Mouse (Mus musculus) limb, embryonic 15.5 days (tissue): ENCODE results near the gene Mkrn3. TPM values are rescaled to one million over a fixed set of nuclear protein-coding genes. Genes with fewer than 3 reads are reported as not detected.

Experiments
- ATAC-seq: fragments of 200-750 bp; cut with Nextera tagmentation; 2 replicates; pipeline ENCODE4 v1.8.0; 2017; ENCODE audit warnings: low read depth, moderate TSS enrichment; ENCODE audit not compliant: insufficient number of reproducible peaks, low FRiP score, low TSS enrichment
- H3K27ac ChIP-seq: fragments of 300-500 bp; sonication (generic); 2 replicates; pipeline ENCODE4 v1.5.1; 2015; ENCODE audit warnings: moderate library complexity, mild to moderate bottlenecking, inconsistent platforms
- H3K27me3 ChIP-seq: fragments of 300-500 bp; sonication (generic); 2 replicates; pipeline ENCODE4 v1.6.1; 2015; ENCODE audit warnings: inconsistent platforms
- H3K36me3 ChIP-seq: fragments of 300-500 bp; sonication (generic); 2 replicates; pipeline ENCODE4 v1.6.1; 2015; ENCODE audit warnings: inconsistent platforms
- H3K4me1 ChIP-seq: fragments of 300-500 bp; sonication (generic); 2 replicates; pipeline ENCODE4 v1.6.1; 2015; ENCODE audit warnings: inconsistent platforms
- H3K4me2 ChIP-seq: fragments of 300-500 bp; sonication (generic); 2 replicates; pipeline ENCODE4 v1.6.1; 2015; ENCODE audit warnings: mild to moderate bottlenecking, inconsistent platforms
- H3K4me3 ChIP-seq: fragments of 300-500 bp; sonication (generic); 2 replicates; pipeline ENCODE4 v1.5.1; 2015; ENCODE audit warnings: mild to moderate bottlenecking, inconsistent platforms
- H3K9ac ChIP-seq: fragments of 300-500 bp; sonication (generic); 2 replicates; pipeline ENCODE4 v1.6.1; 2015; ENCODE audit warnings: inconsistent platforms
- H3K9me3 ChIP-seq: fragments of 300-500 bp; sonication (generic); 2 replicates; pipeline ENCODE4 v1.6.1; 2016; ENCODE audit warnings: inconsistent platforms
- WGBS: fragments of 180-500 bp; shearing (Covaris S2); methylation state at CpG from one replicate; pipeline ENCODE4 v1.1.7; 2015; 5-methylcytosine and 5-hydroxymethylcytosine counted together
- polyA plus RNA-seq: library from polyadenylated mRNA; unstranded; fragments of >200 nt; fragmentation: Nextera tagmentation; extraction: Ambion mirVana; gene quantifications from 2 replicates; pipeline ENCODE4 v1.2.1, GENCODE M21; 2015

Mkrn3 gene
- polyA plus RNA-seq, 1 experiment from 2014 or later, result 6.5 TPM

- Histone ChIP-seq H3K4me2 (0 out of 2 replicates have a peak overlapping the region, but pooled peaks have one; percentile 30), H3K4me1 (peaks cover 12% of the 10 kb centered on the region), H3K4me3 (peak overlapping the region; percentile 66; the same call in 1 of the 2 replicates), H3K27ac (no peak overlapping the region), H3K27me3 (no peaks in the 10 kb centered on the region), H3K36me3 (no peaks in the 10 kb centered on the region), H3K9ac (no peak overlapping the region), H3K9me3 (0 out of 2 replicates have a peak, but pooled peaks cover 6% of the 10 kb centered on the region)
- ATAC-seq, result no peak
- 69% methylated on average over 6 of the region's 6 CpGs for WGBS
These were observed 627 bp upstream of the Mkrn3 start for GRCm38 (mm10) chr7:62420566-62420965.

GRCm38 (mm10) chr7:62419105-62419492, 840 bp downstream of the Mkrn3 start:
- Histone ChIP-seq H3K36me3 (no peaks in the 10 kb centered on the region), H3K27me3 (no peaks in the 10 kb centered on the region), H3K9ac (peak overlapping the region; percentile 63), H3K4me1 (peaks cover 12% of the 10 kb centered on the region), H3K4me2 (peak overlapping the region; percentile 69), H3K4me3 (peak overlapping the region; percentile 66), H3K27ac (0 out of 2 replicates have a peak overlapping the region, but pooled peaks have one; percentile 22), H3K9me3 (0 out of 2 replicates have a peak, but pooled peaks cover 6% of the 10 kb centered on the region)
- ATAC-seq, result no peak
- 62% methylated on average over 17 of the region's 17 CpGs for WGBS

DNA sequence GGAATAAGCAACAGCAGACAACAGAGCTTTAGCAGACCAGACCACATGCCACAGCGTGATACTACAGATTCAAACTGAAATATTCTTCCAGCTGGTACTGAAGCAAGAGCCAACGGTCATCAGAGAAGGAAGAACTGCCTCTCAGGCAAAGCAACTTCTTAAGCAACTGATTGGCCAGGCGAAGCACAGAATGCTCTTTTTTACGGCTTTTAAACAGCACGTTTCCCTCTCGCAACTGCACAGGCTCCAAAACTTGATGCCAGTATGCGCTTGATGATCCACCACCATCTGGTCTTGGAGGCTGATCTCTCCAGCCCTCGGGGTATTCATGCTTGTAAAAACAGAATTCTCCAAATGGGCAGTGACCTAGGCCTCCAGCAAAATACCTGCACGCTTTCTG, 1.6 kb downstream of the Mkrn3 start:
- H3K27ac ChIP-seq, result no peak overlapping the region
- H3K9me3 ChIP-seq, result 0 out of 2 replicates have a peak, but pooled peaks cover 6% of the 10 kb centered on the region
- no peak overlapping the region for H3K9ac ChIP-seq
- H3K4me2 ChIP-seq, result peak overlapping the region; percentile 69
- H3K4me1 ChIP-seq, result peaks cover 12% of the 10 kb centered on the region
- H3K36me3 ChIP-seq, result no peaks in the 10 kb centered on the region
- no peaks in the 10 kb centered on the region for H3K27me3 ChIP-seq
- WGBS, result 70% methylated on average over 9 of the region's 9 CpGs
- H3K4me3 ChIP-seq, result peak overlapping the region; percentile 66; the same call in 1 of the 2 replicates
- ATAC-seq, result no peak

DNA sequence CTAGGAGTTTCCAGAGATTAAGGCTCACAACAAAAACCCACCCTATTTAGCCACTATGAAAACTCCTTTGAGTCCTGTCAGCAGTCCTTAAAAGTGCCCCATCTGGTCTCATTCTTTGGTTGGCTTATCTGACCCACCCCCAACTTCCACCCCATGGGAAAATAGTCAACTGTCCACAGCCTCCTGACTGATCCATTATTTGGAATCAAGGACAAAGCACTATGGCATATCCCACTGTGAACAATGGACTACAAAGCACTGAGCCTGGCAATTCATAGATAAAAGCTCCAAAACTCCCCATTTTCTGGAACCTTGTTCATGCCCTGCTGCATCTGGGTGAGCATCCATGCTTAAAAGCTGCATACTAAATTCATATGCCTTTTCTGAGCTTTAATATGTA, 3.8 kb downstream of the Mkrn3 start:
- no peak overlapping the region for H3K4me2 ChIP-seq
- no peak overlapping the region for H3K27ac ChIP-seq
- no peaks in the 10 kb centered on the region for H3K36me3 ChIP-seq
- ATAC-seq, result no peak
- peaks cover 12% of the 10 kb centered on the region for H3K4me1 ChIP-seq
- H3K9ac ChIP-seq, result no peak overlapping the region
- 0 out of 2 replicates have a peak, but pooled peaks cover 6% of the 10 kb centered on the region for H3K9me3 ChIP-seq
- H3K4me3 ChIP-seq, result no peak overlapping the region
- H3K27me3 ChIP-seq, result no peaks in the 10 kb centered on the region

GRCm38 (mm10) chr7:62415222-62415621, 4.7 kb downstream of the Mkrn3 start:
- H3K4me2 ChIP-seq, result no peak overlapping the region
- H3K27me3 ChIP-seq, result no peaks in the 10 kb centered on the region
- no peak overlapping the region for H3K4me3 ChIP-seq
- WGBS, result 68% methylated on average over 1 of the region's 1 CpGs
- H3K9ac ChIP-seq, result no peak overlapping the region
- peaks cover 12% of the 10 kb centered on the region for H3K4me1 ChIP-seq
- 0 out of 2 replicates have a peak, but pooled peaks cover under 1% of the 10 kb centered on the region for H3K9me3 ChIP-seq
- ATAC-seq, result no peak
- H3K36me3 ChIP-seq, result no peaks in the 10 kb centered on the region
- H3K27ac ChIP-seq, result no peak overlapping the region

DNA sequence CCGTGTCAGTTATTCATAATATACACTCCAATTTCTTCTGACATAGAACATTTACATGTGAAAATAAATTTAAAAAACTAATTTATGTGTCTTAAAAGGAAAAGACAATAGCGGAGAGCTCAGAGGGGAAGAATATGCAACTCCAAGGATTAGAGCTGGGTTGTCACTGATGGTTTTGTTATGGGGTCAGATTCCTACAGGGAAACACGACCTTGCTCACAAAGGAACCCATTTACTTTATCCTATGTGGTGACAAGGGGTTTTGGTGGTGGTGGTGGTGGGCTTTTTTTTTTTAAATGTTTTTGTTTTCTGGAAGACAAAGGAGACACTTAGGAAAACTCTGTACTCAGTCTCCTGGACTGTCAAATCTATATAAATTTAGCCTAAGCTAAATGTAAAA, 12.1 kb downstream of the Mkrn3 start:
- Histone ChIP-seq H3K4me2 (no peak overlapping the region), H3K4me3 (no peak overlapping the region), H3K27ac (no peak overlapping the region), H3K27me3 (no peaks in the 10 kb centered on the region), H3K36me3 (no peaks in the 10 kb centered on the region), H3K9ac (no peak overlapping the region), H3K9me3 (no peaks in the 10 kb centered on the region), H3K4me1 (no peaks in the 10 kb centered on the region)
- WGBS, result 49% methylated on average over 3 of the region's 3 CpGs
- ATAC-seq, result no peak

DNA sequence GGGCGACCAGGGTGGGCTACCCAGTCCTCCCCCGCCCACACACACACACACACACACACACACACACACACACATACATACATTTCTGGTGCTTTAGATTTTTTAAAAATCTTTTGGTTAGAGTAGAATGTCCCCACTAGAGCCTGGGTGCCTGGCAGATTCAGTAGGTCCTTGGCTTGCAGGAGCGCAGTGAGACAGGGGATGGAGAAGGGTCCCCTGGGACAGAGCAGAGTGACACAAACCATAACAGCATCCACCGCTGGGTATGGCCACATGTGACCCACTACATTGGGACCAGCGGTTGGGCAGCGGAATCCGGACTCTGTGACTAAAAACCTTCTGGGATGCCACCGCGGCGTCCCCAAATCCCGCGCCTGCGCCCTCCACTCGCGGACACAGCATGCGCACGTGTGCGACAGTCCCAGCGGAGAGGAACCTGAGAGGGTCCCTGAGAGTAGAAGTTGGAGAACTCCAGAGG, 13.3 kb downstream of the Mkrn3 start:
- Histone ChIP-seq H3K4me2 (peak overlapping the region; percentile 24), H3K27me3 (no peaks in the 10 kb centered on the region), H3K4me3 (peak overlapping the region; percentile 19; the same call in 1 of the 2 replicates), H3K36me3 (no peaks in the 10 kb centered on the region), H3K27ac (no peak overlapping the region), H3K4me1 (no peaks in the 10 kb centered on the region), H3K9ac (no peak overlapping the region), H3K9me3 (no peaks in the 10 kb centered on the region)
- no peak for ATAC-seq
- WGBS, result 43% methylated on average over 19 of the region's 19 CpGs

- Histone ChIP-seq H3K36me3 (no peaks in the 10 kb centered on the region), H3K4me3 (no peak overlapping the region), H3K27ac (no peak overlapping the region), H3K4me2 (no peak overlapping the region), H3K9me3 (no peaks in the 10 kb centered on the region), H3K27me3 (no peaks in the 10 kb centered on the region), H3K4me1 (no peaks in the 10 kb centered on the region), H3K9ac (no peak overlapping the region)
- ATAC-seq, result no peak
- 48% methylated on average over 1 of the region's 1 CpGs for WGBS
These were observed 27.7 kb downstream of the Mkrn3 start for GRCm38 (mm10) chr7:62392202-62392601.

DNA sequence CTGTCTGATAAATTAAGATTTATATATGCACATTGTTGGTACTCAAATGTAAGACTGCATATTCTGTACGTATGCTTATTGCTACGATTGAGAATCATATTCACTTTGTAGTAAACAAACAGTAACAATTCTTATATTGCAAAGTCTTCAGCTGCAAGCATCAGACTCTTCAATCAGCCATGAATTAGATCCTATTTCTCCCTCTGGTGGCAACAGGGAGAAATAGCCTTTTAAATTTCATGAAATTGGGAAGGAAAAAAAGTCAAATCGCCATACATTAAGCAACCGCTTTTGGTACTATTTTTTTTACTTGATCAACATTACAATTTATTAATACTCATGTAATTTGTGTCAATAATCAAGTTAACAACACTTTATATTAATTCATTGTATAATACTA, 31.6 kb downstream of the Mkrn3 start:
- Histone ChIP-seq H3K9ac (no peak overlapping the region), H3K4me2 (no peak overlapping the region), H3K36me3 (no peaks in the 10 kb centered on the region), H3K27me3 (no peaks in the 10 kb centered on the region), H3K4me3 (no peak overlapping the region), H3K9me3 (no peaks in the 10 kb centered on the region), H3K27ac (no peak overlapping the region), H3K4me1 (no peaks in the 10 kb centered on the region)
- WGBS, result 40% methylated on average over 4 of the region's 4 CpGs
- no peak for ATAC-seq

GRCm38 (mm10) chr7:62382391-62382790, 37.5 kb downstream of the Mkrn3 start:
- H3K27ac ChIP-seq, result no peak overlapping the region
- H3K4me2 ChIP-seq, result no peak overlapping the region
- H3K4me1 ChIP-seq, result 0 out of 2 replicates have a peak, but pooled peaks cover 2% of the 10 kb centered on the region
- ATAC-seq, result no peak
- H3K9ac ChIP-seq, result no peak overlapping the region
- no peaks in the 10 kb centered on the region for H3K27me3 ChIP-seq
- 0 out of 2 replicates have a peak, but pooled peaks cover 3% of the 10 kb centered on the region for H3K36me3 ChIP-seq
- WGBS, result 0% methylated on average over 2 of the region's 2 CpGs
- H3K4me3 ChIP-seq, result no peak overlapping the region
- 0 out of 2 replicates have a peak, but pooled peaks cover 4% of the 10 kb centered on the region for H3K9me3 ChIP-seq

DNA sequence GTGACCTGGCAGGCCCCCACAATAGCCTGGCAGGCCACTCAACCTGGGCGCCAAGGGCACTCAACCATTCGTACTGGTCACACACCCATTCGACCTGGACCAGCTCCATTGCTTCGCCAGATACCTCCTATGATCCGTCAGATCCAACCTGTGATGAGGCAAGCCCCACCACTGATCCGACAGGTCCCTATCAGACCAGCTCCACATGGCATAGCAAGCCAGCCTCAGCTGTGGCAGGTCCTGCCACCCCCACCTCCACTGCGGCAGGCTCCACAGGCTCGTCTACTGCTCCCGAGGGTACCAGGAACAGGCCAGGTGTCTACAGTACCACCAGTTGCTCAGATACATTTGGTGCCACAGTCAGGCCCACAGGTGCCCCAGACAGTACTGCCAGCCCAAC, 41.4 kb downstream of the Mkrn3 start:
- 0 out of 2 replicates have a peak, but pooled peaks cover 2% of the 10 kb centered on the region for H3K4me1 ChIP-seq
- H3K4me2 ChIP-seq, result peak overlapping the region; percentile 55; the same call in 1 of the 2 replicates
- no peak overlapping the region for H3K4me3 ChIP-seq
- H3K9ac ChIP-seq, result no peak overlapping the region
- H3K27ac ChIP-seq, result no peak overlapping the region
- WGBS, result 95% methylated on average over 9 of the region's 9 CpGs
- H3K27me3 ChIP-seq, result no peaks in the 10 kb centered on the region
- ATAC-seq, result no peak
- H3K36me3 ChIP-seq, result 0 out of 2 replicates have a peak, but pooled peaks cover 3% of the 10 kb centered on the region
- H3K9me3 ChIP-seq, result 0 out of 2 replicates have a peak, but pooled peaks cover 4% of the 10 kb centered on the region

- 28% methylated on average over 14 of the region's 14 CpGs for WGBS
- 0 out of 2 replicates have a peak, but pooled peaks cover 3% of the 10 kb centered on the region for H3K36me3 ChIP-seq
These were observed 42.6 kb downstream of the Mkrn3 start for GRCm38 (mm10) chr7:62377313-62377712.

More at GRCm38 (mm10) chr7:62377313-62377712, 42.6 kb downstream of the Mkrn3 start:
- ATAC-seq, result peak; percentile 51
- Histone ChIP-seq H3K4me3 (peak overlapping the region; percentile 51), H3K9ac (peak overlapping the region; percentile 44), H3K4me2 (peak overlapping the region; percentile 55), H3K4me1 (0 out of 2 replicates have a peak, but pooled peaks cover 2% of the 10 kb centered on the region), H3K27me3 (no peaks in the 10 kb centered on the region), H3K27ac (peak overlapping the region; percentile 48; the same call in 1 of the 2 replicates), H3K9me3 (0 out of 2 replicates have a peak, but pooled peaks cover 4% of the 10 kb centered on the region)
